Mouse (Mus musculus): ENCODE measurements around the gene Ubqlnl. TPM values are rescaled to one million over a fixed set of nuclear protein-coding genes. Genes with fewer than 3 reads are reported as not detected.

Gene Ubqlnl
- polyA plus RNA-seq, 1 experiment from 2014 or later = not detected

- H3K27me3 ChIP-seq (ENCODE audit: control insufficient read depth, insufficient read depth, low read length) = no peaks in the 10 kb centered on the region
- H3K9ac ChIP-seq (ENCODE audit: low read length) = no peak overlapping the region
- 86% methylated on average over 6 of the region's 6 CpGs for WGBS
- H3K36me3 ChIP-seq (ENCODE audit: control insufficient read depth, insufficient read depth, low read length) = no peaks in the 10 kb centered on the region
- no peak overlapping the region for H3K4me2 ChIP-seq (ENCODE audit: low read depth)
- ATAC-seq (ENCODE audit: insufficient read depth, low FRiP score, low TSS enrichment) (no peak), DNase-seq (ENCODE audit: low spot score) (no peak)
- H3K9me3 ChIP-seq (ENCODE audit: control insufficient read depth, low read length) = no peaks in the 10 kb centered on the region
- no peaks in the 10 kb centered on the region for H3K4me1 ChIP-seq (ENCODE audit: control insufficient read depth, insufficient read depth, low read length)
- no peak overlapping the region for H3K27ac ChIP-seq (ENCODE audit: low read depth, low read length)
- H3K4me3 ChIP-seq (ENCODE audit: low read depth, low read length) = no peak overlapping the region
Observed at GRCm38 (mm10) chr7:104167105-104167504, 16.7 kb upstream of the Ubqlnl start.

DNA sequence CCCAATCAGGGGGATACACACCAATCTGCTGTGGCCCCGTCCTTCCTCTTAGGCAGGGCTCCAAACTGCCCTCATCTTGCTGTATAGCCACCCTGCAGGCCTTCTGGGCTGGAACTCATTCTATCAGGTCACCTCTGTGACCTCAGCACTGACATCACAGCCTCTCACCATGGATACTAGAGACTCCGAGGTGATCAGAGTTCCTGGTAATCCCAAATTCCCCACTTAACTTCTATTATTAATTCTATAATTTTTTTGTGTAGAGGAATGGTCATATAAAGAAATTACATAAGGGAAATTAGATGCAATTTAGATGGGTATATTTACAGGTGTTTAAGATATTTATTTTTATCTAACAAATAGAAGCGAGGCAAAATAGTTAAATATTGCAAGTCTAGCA, 7.2 kb downstream of the Ubqlnl start, which contains the start of gene Ubqln3:
Gene Ubqln3 (minus strand): TSS at position 101 of the 400 bp plus-strand sequence.
- H3K36me3 ChIP-seq (ENCODE audit: control insufficient read depth, insufficient read depth, low read length) = no peaks in the 10 kb centered on the region

DNA sequence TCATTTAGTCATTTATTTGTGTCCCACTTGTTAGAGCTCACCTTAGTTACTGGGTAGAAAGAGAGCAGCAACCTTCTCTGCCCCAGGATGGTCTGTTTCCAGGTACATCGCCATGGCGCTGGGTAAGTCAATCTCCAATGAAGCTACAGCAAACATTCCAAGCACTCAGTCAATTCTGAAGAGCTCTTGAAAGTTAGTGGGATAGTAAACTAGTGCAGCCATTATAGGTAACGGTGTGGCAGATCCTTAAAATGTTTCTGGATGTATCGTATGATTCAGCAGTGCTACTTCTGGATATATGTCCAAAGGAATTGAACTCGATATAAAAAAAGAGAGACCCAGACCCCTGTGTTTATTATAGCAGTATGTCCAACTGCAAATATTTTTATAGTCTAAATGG, 13.1 kb downstream of the Ubqlnl start, which contains the start of gene Olfr643:
Gene Olfr643 (minus strand): TSS at position 101 of the 400 bp plus-strand sequence.
- 90% methylated on average over 5 of the region's 5 CpGs for WGBS
- Histone ChIP-seq H3K4me3 (ENCODE audit: low read depth, low read length) (no peak within 1 kb of the TSS), H3K27ac (ENCODE audit: low read depth, low read length) (no peak within 1 kb of the TSS), H3K9me3 (ENCODE audit: control insufficient read depth, low read length) (no peaks in the 10 kb centered on the region), H3K36me3 (ENCODE audit: control insufficient read depth, insufficient read depth, low read length) (no peaks in the 10 kb centered on the region), H3K27me3 (ENCODE audit: control insufficient read depth, insufficient read depth, low read length) (no peaks in the 10 kb centered on the region), H3K4me1 (ENCODE audit: control insufficient read depth, insufficient read depth, low read length) (no peaks in the 10 kb centered on the region), H3K4me2 (ENCODE audit: low read depth) (no peak within 1 kb of the TSS), H3K9ac (ENCODE audit: low read length) (no peak within 1 kb of the TSS)
- no peak for DNase-seq (ENCODE audit: low spot score)
- ATAC-seq (ENCODE audit: insufficient read depth, low FRiP score, low TSS enrichment) = no peak

More for the DNA sequence above, 7.2 kb downstream of the Ubqlnl start, which contains the start of gene Ubqln3:
- DNase-seq (ENCODE audit: low spot score) (no peak), ATAC-seq (ENCODE audit: insufficient read depth, low FRiP score, low TSS enrichment) (no peak)
- Histone ChIP-seq H3K9me3 (ENCODE audit: control insufficient read depth, low read length) (no peaks in the 10 kb centered on the region), H3K27me3 (ENCODE audit: control insufficient read depth, insufficient read depth, low read length) (no peaks in the 10 kb centered on the region), H3K9ac (ENCODE audit: low read length) (no peak within 1 kb of the TSS), H3K4me1 (ENCODE audit: control insufficient read depth, insufficient read depth, low read length) (no peaks in the 10 kb centered on the region), H3K27ac (ENCODE audit: low read depth, low read length) (no peak within 1 kb of the TSS), H3K4me2 (ENCODE audit: low read depth) (no peak within 1 kb of the TSS), H3K4me3 (ENCODE audit: low read depth, low read length) (no peak within 1 kb of the TSS)
- WGBS = 80% methylated on average over 3 of the region's 3 CpGs

DNA sequence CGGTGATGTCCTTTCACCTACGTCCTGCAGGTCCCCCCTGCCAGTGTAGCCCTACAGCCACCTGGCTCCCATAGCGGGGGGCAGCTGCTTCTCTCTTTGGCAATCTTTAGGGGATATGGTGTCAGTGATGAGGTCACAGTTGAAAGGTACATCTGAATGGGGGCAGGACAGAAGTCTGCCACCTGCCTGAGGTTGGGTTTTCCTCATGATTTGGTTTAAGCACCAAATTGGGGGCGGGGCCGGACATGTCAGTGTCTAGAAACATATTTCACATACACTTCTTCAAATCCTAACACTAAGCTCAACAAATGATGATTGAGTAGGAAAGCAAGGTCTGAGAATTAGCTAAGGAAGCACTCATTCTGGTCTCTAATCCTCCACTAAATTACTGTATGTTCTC, 20.6 kb downstream of the Ubqlnl start, which contains the start of gene Ubqln5:
Gene Ubqln5 (minus strand): TSS at position 101 of the 400 bp plus-strand sequence.
- no peak within 1 kb of the TSS for H3K4me3 ChIP-seq (ENCODE audit: low read depth, low read length)
- H3K4me2 ChIP-seq (ENCODE audit: low read depth) = no peak within 1 kb of the TSS
- no peak within 1 kb of the TSS for H3K9ac ChIP-seq (ENCODE audit: low read length)
- no peaks in the 10 kb centered on the region for H3K4me1 ChIP-seq (ENCODE audit: control insufficient read depth, insufficient read depth, low read length)
- DNase-seq (ENCODE audit: low spot score) (no peak), ATAC-seq (ENCODE audit: insufficient read depth, low FRiP score, low TSS enrichment) (no peak)
- no peaks in the 10 kb centered on the region for H3K36me3 ChIP-seq (ENCODE audit: control insufficient read depth, insufficient read depth, low read length)
- H3K27ac ChIP-seq (ENCODE audit: low read depth, low read length) = no peak within 1 kb of the TSS
- WGBS = 90% methylated on average over 5 of the region's 5 CpGs
- H3K9me3 ChIP-seq (ENCODE audit: control insufficient read depth, low read length) = no peaks in the 10 kb centered on the region
- no peaks in the 10 kb centered on the region for H3K27me3 ChIP-seq (ENCODE audit: control insufficient read depth, insufficient read depth, low read length)

GRCm38 (mm10) chr7:104104757-104104972, 45.7 kb downstream of the Ubqlnl start, which contains the start of gene Olfr646:
Gene Olfr646 (plus strand): TSS chr7:104104873.
- no peak for ATAC-seq (ENCODE audit: insufficient read depth, low FRiP score, low TSS enrichment)
- H3K4me2 ChIP-seq (ENCODE audit: low read depth) = no peak within 1 kb of the TSS

GRCm38 (mm10) chr7:104103913-104104756, 46.2 kb downstream of the Ubqlnl start:
- Histone ChIP-seq H3K27ac (ENCODE audit: low read depth, low read length) (no peak overlapping the region), H3K4me3 (ENCODE audit: low read depth, low read length) (no peak overlapping the region), H3K27me3 (ENCODE audit: control insufficient read depth, insufficient read depth, low read length) (no peaks in the 10 kb centered on the region), H3K9me3 (ENCODE audit: control insufficient read depth, low read length) (no peaks in the 10 kb centered on the region), H3K36me3 (ENCODE audit: control insufficient read depth, insufficient read depth, low read length) (no peaks in the 10 kb centered on the region), H3K4me2 (ENCODE audit: low read depth) (no peak overlapping the region), H3K9ac (ENCODE audit: low read length) (no peak overlapping the region), H3K4me1 (ENCODE audit: control insufficient read depth, insufficient read depth, low read length) (no peaks in the 10 kb centered on the region)
- peak; percentile 11 for DNase-seq (ENCODE audit: low spot score)
- 23% methylated on average over 4 of the region's 4 CpGs for WGBS
- peak; percentile 83 for ATAC-seq (ENCODE audit: insufficient read depth, low FRiP score, low TSS enrichment)

More at GRCm38 (mm10) chr7:104104757-104104972, 45.7 kb downstream of the Ubqlnl start, which contains the start of gene Olfr646:
- Histone ChIP-seq H3K27me3 (ENCODE audit: control insufficient read depth, insufficient read depth, low read length) (no peaks in the 10 kb centered on the region), H3K9ac (ENCODE audit: low read length) (no peak within 1 kb of the TSS), H3K27ac (ENCODE audit: low read depth, low read length) (no peak within 1 kb of the TSS), H3K36me3 (ENCODE audit: control insufficient read depth, insufficient read depth, low read length) (no peaks in the 10 kb centered on the region), H3K4me1 (ENCODE audit: control insufficient read depth, insufficient read depth, low read length) (no peaks in the 10 kb centered on the region), H3K4me3 (ENCODE audit: low read depth, low read length) (no peak within 1 kb of the TSS), H3K9me3 (ENCODE audit: control insufficient read depth, low read length) (no peaks in the 10 kb centered on the region)
- no peak for DNase-seq (ENCODE audit: low spot score)

Other genes with a start within 250 kb of the Ubqlnl start
- not detected in 2 replicates for gene Olfr65, start 247.1 kb downstream of the Ubqlnl start, polyA plus RNA-seq (2014; fragmentation: Nextera tagmentation; extraction: Ambion mirVana)
- not detected in 2 replicates for gene Olfr631, start 221.7 kb downstream of the Ubqlnl start, polyA plus RNA-seq (2014; fragmentation: Nextera tagmentation; extraction: Ambion mirVana)
- gene Olfr632, start 216.2 kb downstream of the Ubqlnl start, polyA plus RNA-seq (2014; fragmentation: Nextera tagmentation; extraction: Ambion mirVana) = not detected in 2 replicates
- not detected in 2 replicates for gene Olfr633, start 206.1 kb downstream of the Ubqlnl start, polyA plus RNA-seq (2014; fragmentation: Nextera tagmentation; extraction: Ambion mirVana)
- gene Olfr635, start 179.4 kb downstream of the Ubqlnl start, polyA plus RNA-seq (2014; fragmentation: Nextera tagmentation; extraction: Ambion mirVana) = not detected in 2 replicates
- not detected in 2 replicates for gene Olfr638, start 151.8 kb downstream of the Ubqlnl start, polyA plus RNA-seq (2014; fragmentation: Nextera tagmentation; extraction: Ambion mirVana)
- not detected in 2 replicates for gene Olfr639, start 133.3 kb downstream of the Ubqlnl start, polyA plus RNA-seq (2014; fragmentation: Nextera tagmentation; extraction: Ambion mirVana)
- not detected in 2 replicates for gene Olfr640, start 125.0 kb downstream of the Ubqlnl start, polyA plus RNA-seq (2014; fragmentation: Nextera tagmentation; extraction: Ambion mirVana)
- gene Olfr641, start 115.1 kb downstream of the Ubqlnl start, polyA plus RNA-seq (2014; fragmentation: Nextera tagmentation; extraction: Ambion mirVana) = not detected in 2 replicates
- not detected in 2 replicates for gene Olfr642, start 97.9 kb downstream of the Ubqlnl start, polyA plus RNA-seq (2014; fragmentation: Nextera tagmentation; extraction: Ambion mirVana)
- gene 4930516K23Rik, start 89.1 kb downstream of the Ubqlnl start, polyA plus RNA-seq (2014; fragmentation: Nextera tagmentation; extraction: Ambion mirVana) = not detected in 2 replicates
- not detected in 2 replicates for gene Olfr644, start 78.7 kb downstream of the Ubqlnl start, polyA plus RNA-seq (2014; fragmentation: Nextera tagmentation; extraction: Ambion mirVana)
- not detected in 2 replicates for gene Olfr645, start 65.1 kb downstream of the Ubqlnl start, polyA plus RNA-seq (2014; fragmentation: Nextera tagmentation; extraction: Ambion mirVana)
- not detected in 2 replicates for gene Olfr646, start 45.7 kb downstream of the Ubqlnl start, polyA plus RNA-seq (2014; fragmentation: Nextera tagmentation; extraction: Ambion mirVana)
- gene Ubqln5, start 20.7 kb downstream of the Ubqlnl start, polyA plus RNA-seq (2014; fragmentation: Nextera tagmentation; extraction: Ambion mirVana) = not detected in 2 replicates
- gene Olfr643, start 13.2 kb downstream of the Ubqlnl start, polyA plus RNA-seq (2014; fragmentation: Nextera tagmentation; extraction: Ambion mirVana) = not detected in 2 replicates
- not detected in 2 replicates for gene Ubqln3, start 7.3 kb downstream of the Ubqlnl start, polyA plus RNA-seq (2014; fragmentation: Nextera tagmentation; extraction: Ambion mirVana)
- gene Olfm5, start 14.3 kb upstream of the Ubqlnl start, polyA plus RNA-seq (2014; fragmentation: Nextera tagmentation; extraction: Ambion mirVana) = 0.11 TPM in 1 of 2 replicates, not detected in the other
- gene Olfr648, start 32.8 kb upstream of the Ubqlnl start, polyA plus RNA-seq (2014; fragmentation: Nextera tagmentation; extraction: Ambion mirVana) = 0.16 and 0.17 TPM in 2 replicates
- gene Olfr649, start 45.4 kb upstream of the Ubqlnl start, polyA plus RNA-seq (2014; fragmentation: Nextera tagmentation; extraction: Ambion mirVana) = not detected in 2 replicates
- gene Trim6, start 68.2 kb upstream of the Ubqlnl start, polyA plus RNA-seq (2014; fragmentation: Nextera tagmentation; extraction: Ambion mirVana) = 2.5 and 3.1 TPM in 2 replicates
- 0.74 and 0.84 TPM in 2 replicates for gene Trim34a, start 93.9 kb upstream of the Ubqlnl start, polyA plus RNA-seq (2014; fragmentation: Nextera tagmentation; extraction: Ambion mirVana)
- 0.07 TPM in 2 replicates for gene Trim5, start 137.5 kb upstream of the Ubqlnl start, polyA plus RNA-seq (2014; fragmentation: Nextera tagmentation; extraction: Ambion mirVana)
- 2.2 TPM in 2 replicates for gene Trim12a, start 164.9 kb upstream of the Ubqlnl start, polyA plus RNA-seq (2014; fragmentation: Nextera tagmentation; extraction: Ambion mirVana)
- not detected in 2 replicates for gene Trim34b, start 178.9 kb upstream of the Ubqlnl start, polyA plus RNA-seq (2014; fragmentation: Nextera tagmentation; extraction: Ambion mirVana)
- gene Trim12c, start 202.8 kb upstream of the Ubqlnl start, polyA plus RNA-seq (2014; fragmentation: Nextera tagmentation; extraction: Ambion mirVana) = 0.45 and 0.62 TPM in 2 replicates
- gene Trim30b, start 219.3 kb upstream of the Ubqlnl start, polyA plus RNA-seq (2014; fragmentation: Nextera tagmentation; extraction: Ambion mirVana) = not detected in 2 replicates

Data from neural tube, embryonic 11.5 days (tissue).